Mouse (Mus musculus): ENCODE data around the gene Zfp787.
"Not testable (repeated sequence)": the region's sequence is repeated elsewhere in the genome, so short reads cannot be mapped to it uniquely, and the experiment has no call there.

Zfp787 gene

GRCm38 (mm10) chr7:6155901-6156411 is at the start of gene Zfp787:
Gene Zfp787 (minus strand): TSS chr7:6155997.
- peak; percentile 89 to 92 for DNase-seq (ENCODE audit: low spot score in 2 of 2)

GRCm38 (mm10) chr7:6204200-6204599 is 48.4 kb upstream of the Zfp787 start:
- no peak for DNase-seq (ENCODE audit: low spot score in 2 of 2)

- no peak for DNase-seq (ENCODE audit: low spot score in 2 of 2)
Measured at GRCm38 (mm10) chr7:6196790-6197189, 41.0 kb upstream of the Zfp787 start, which contains the start of gene Galp. Gene Galp (plus strand): TSS chr7:6197090.

- no peak for DNase-seq (ENCODE audit: low spot score in 2 of 2)
Measured at GRCm38 (mm10) chr7:6195777-6196176, 40.0 kb upstream of the Zfp787 start.

DNA sequence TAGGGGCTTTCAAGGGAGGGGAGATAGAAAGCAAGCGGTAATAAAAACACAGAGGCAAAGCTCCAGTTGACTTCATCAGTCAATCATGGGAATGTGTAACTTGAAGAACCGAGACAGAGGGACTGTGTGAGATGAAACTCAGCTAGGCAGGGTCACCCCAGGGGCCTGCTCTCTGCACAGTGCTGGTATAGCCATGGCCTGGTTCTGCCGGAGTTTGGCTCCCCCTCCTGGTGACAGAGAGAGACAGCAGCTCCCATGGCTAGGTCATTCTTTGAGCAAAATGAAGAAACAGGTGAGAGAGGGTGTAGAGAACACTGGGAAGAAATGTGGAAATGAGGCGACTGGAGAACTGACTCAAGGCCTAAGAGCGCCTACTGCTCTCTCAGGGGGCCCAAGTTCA is 38.3 kb upstream of the Zfp787 start:
- DNase-seq (ENCODE audit: low spot score in 2 of 2) = peak in 1 of 2 experiments; percentile 26

DNA sequence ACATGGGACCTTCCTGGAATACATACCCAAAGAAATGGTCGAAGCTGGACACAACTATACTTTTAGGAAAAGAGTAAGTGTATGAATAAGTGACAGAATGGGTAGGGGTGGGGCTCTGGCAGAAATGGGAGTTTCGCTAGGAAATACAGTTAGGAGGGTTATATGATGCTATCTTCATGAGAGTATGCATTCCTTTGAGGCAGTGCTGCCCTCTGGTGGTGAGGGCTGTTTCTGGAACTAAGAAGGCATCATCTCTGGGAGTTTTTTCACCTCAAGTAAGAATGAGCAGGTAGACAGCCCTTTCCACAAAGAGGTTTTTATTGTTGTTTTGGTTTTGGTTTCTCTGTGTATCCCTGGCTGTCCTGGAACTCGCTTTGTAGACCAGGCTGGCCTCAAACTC is 35.6 kb upstream of the Zfp787 start:
- peak; percentile 22 to 79 for DNase-seq (ENCODE audit: low spot score in 2 of 2)

- no peak for DNase-seq (ENCODE audit: low spot score in 2 of 2)
Measured at GRCm38 (mm10) chr7:6189542-6189941, 33.7 kb upstream of the Zfp787 start.

GRCm38 (mm10) chr7:6186756-6187155 is 31.0 kb upstream of the Zfp787 start:
- DNase-seq (ENCODE audit: low spot score in 2 of 2) = no peak

GRCm38 (mm10) chr7:6186176-6186575 is 30.4 kb upstream of the Zfp787 start:
- DNase-seq (ENCODE audit: low spot score in 2 of 2) = no peak

DNA sequence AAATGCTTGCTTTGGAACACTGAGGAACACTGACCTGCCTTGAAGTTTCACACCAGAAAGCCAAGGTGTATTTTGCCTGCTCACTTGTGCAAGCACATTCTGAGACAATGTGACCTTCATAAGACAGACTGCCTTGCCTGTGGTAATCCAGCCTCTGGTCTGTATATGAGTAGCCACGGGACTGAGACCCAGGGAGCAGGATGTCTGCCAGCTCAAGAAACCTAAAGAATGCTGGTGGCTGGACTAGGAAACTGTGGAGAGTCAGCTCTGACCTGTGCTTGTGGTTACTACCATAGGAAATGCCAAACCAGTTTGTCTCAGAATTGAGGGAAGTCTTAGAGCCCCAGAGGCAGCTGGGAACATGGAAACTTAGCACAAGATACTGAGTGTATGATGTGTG is 29.6 kb upstream of the Zfp787 start:
- no peak for DNase-seq (ENCODE audit: low spot score in 2 of 2)

GRCm38 (mm10) chr7:6184521-6184920 is 28.7 kb upstream of the Zfp787 start:
- no peak for DNase-seq (ENCODE audit: low spot score in 2 of 2)

GRCm38 (mm10) chr7:6183802-6184201 is 28.0 kb upstream of the Zfp787 start:
- no peak for DNase-seq (ENCODE audit: low spot score in 2 of 2)

- DNase-seq (ENCODE audit: low spot score in 2 of 2) = no peak
Measured at GRCm38 (mm10) chr7:6182882-6183281, 27.1 kb upstream of the Zfp787 start.

DNA sequence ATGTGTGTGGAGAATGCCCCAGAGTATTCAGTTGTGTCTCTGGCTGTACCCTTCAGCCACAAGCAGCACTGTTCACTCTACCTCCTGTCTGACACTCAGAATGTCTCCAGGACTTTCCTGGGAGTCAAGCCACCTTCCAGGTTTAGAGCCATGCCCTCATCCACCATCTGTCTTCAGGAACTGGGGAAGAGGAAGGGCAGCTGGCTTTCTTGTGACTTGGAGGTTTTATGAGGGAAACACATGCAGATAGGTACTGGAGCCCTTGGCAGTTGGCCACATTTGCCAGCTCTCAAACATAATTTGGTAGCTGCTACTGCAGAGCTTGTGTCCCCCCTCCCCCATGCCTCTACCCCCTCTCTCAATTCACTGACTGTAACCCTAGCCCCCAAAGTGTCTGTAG is 23.2 kb upstream of the Zfp787 start:
- DNase-seq (ENCODE audit: low spot score in 2 of 2) = no peak

DNA sequence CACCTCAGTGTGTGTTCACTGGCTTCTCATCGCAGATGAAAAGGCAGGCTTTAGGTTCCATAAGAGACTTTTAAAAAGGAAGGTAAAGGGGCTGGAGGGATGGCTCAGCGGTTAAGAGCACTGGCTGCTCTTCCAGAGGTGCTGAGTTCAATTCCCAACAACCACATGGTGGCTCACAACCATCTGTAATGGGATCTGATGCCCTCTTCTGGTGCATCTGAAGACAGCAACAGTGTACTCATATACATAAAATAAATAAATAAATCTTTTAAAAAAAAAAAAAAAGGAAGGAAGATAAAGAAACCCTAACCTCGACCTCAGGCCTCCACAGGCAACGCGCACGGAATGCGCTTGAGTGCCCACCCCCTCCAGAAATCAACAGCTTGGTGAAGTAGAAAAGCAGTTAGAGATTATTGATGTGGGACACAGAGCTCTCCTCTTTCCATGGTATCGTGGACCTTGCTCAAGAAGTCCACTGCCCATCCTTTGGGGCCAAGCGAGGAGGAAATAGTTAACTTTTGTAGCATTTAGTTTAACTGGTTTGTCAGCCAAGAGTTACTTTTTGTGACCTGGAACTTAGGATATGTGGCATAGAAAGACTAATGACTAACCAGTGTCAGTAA is 18.7 kb upstream of the Zfp787 start:
- not testable (repeated sequence) for DNase-seq (ENCODE audit: low spot score in 2 of 2)

DNA sequence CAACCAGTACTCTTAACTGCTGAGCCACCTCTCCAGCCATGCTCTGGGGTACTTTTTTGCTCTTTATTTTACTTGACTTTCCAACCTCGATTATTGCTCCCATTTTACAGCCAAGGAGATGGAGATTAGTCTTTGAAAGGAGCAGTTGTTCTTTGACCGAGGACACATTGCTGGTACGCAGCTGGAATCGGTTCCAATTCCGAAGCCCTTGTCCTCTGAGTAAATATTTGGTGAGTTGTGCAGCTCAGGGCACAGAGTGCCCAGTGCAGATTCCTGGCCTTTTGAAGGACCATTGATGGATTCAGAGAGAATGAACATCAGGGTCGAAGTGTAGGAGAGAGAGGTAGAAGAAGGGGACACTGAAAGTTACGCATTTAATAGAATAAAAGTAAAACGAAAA is 18.1 kb upstream of the Zfp787 start:
- no peak for DNase-seq (ENCODE audit: low spot score in 2 of 2)

- DNase-seq (ENCODE audit: low spot score in 2 of 2) = no peak
Measured at GRCm38 (mm10) chr7:6172674-6173244, 17.0 kb upstream of the Zfp787 start.

GRCm38 (mm10) chr7:6172006-6172649 is 16.3 kb upstream of the Zfp787 start, which contains the start of gene Zfp444:
Gene Zfp444 (plus strand): TSS chr7:6172226.
- peak; percentile 95 to 97 for DNase-seq (ENCODE audit: low spot score in 2 of 2)

GRCm38 (mm10) chr7:6171444-6172005 is 15.7 kb upstream of the Zfp787 start:
- DNase-seq (ENCODE audit: low spot score in 2 of 2) = peak; percentile 38 to 57

GRCm38 (mm10) chr7:6170871-6171270 is 15.1 kb upstream of the Zfp787 start:
- no peak for DNase-seq (ENCODE audit: low spot score in 2 of 2)

DNA sequence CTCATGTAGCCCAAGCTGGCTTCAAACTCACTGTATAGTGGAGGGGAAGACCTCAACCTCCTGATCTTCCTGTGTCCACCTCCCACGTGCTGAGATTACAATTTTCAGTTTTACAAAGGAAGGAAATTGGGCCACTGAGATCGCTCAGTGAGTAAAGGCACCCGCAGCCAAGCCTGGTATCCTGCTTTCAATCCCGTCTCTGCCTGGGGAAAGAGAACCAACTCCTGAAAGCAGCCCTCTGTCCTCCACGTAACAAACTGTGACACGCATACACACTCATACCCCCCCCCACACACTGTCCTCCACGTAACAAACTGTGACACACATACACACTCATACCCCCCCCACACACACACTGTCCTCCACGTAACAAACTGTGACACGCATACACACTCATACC is 14.6 kb upstream of the Zfp787 start:
- no peak for DNase-seq (ENCODE audit: low spot score in 2 of 2)

- no peak for DNase-seq (ENCODE audit: low spot score in 2 of 2)
Measured at GRCm38 (mm10) chr7:6169403-6169802, 13.6 kb upstream of the Zfp787 start.

- DNase-seq (ENCODE audit: low spot score in 2 of 2) = no peak
Measured at GRCm38 (mm10) chr7:6164671-6165070, 8.9 kb upstream of the Zfp787 start.

Measured in urinary bladder, adult 18-20 months (tissue).